Mouse (Mus musculus): ENCODE measurements around the gene Gdap1l1.
"Not testable (repeated sequence)": the region's sequence is repeated elsewhere in the genome, so short reads cannot be mapped to it uniquely, and the experiment has no call there.

The Gdap1l1 gene

GRCm38 (mm10) chr2:163438246-163438618 is at the start of gene Gdap1l1:
Gene Gdap1l1 (plus strand): TSS chr2:163438476.
- DNase-seq, result peak; percentile 87

DNA sequence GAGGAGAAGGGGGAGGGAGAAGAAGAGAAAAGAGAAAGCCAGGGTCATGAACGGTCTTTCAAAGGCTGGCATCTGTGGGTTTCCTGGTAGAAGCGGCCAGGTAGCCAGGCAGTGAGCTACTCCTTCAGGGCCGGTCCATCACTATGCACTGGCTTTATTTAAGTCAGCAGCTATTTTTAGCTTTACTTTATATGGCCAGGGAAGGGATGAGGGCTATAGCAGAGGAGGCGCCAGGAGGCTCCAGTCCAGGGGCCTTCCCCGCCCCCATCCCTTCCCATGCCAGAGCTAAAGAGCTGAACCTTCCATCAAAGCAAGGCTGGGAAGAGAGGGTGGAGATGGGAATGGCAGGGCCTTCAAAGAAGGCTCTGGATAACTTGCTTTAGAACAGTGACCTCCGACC is 45.8 kb upstream of the Gdap1l1 start:
- no peak for DNase-seq

GRCm38 (mm10) chr2:163393241-163393640 is 45.0 kb upstream of the Gdap1l1 start:
- no peak for DNase-seq

- no peak for DNase-seq
Observed at GRCm38 (mm10) chr2:163393976-163394375, 44.3 kb upstream of the Gdap1l1 start.

GRCm38 (mm10) chr2:163394977-163395376 is 43.3 kb upstream of the Gdap1l1 start:
- no peak for DNase-seq

GRCm38 (mm10) chr2:163397071-163397470 is 41.2 kb upstream of the Gdap1l1 start:
- no peak for DNase-seq

DNA sequence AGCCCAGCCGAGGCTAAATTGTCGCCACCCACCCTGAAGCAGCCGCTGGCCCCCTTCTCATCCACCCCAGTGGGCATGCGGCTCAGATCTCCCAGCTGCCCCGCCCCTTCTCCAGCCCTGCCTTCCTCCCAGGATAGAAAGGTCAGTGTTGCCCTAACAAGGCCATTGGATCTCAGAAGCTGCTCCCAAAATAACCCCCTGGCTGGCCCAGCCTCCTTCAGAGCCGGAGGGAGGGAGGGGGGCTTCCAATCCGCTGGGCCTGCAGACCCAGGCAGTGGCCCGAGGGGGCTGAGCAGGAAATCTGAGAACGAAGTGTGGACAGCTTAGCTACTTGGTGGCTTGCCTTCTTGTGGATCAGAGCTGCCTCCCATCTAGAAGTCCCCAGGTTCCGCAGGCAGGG is 40.4 kb upstream of the Gdap1l1 start, which contains the start of gene Jph2:
Gene Jph2, minus strand, starts transcription at position 89 of the 400 bp plus-strand sequence.
- DNase-seq, result no peak

GRCm38 (mm10) chr2:163398770-163399169 is 39.5 kb upstream of the Gdap1l1 start:
- DNase-seq, result no peak

DNA sequence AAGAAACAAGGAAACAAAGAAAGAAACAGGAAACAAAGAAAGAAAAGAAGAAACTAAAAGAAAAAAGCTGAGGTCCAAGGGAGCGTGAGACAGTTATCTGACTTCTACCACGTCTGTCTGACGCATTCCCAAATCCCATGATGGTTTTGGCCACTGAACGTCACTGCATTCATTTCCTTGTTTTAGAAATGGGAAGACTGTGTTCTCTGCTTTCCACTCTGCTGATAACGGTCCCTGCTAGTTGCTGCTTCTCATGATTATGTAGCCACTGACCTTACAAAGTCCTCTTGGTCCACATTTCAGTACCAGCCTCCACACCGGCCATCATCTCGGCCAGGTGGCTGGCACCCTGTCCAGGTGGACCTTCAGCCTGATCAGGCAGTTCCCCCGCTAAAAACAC is 39.1 kb upstream of the Gdap1l1 start:
- DNase-seq, result no peak

DNA sequence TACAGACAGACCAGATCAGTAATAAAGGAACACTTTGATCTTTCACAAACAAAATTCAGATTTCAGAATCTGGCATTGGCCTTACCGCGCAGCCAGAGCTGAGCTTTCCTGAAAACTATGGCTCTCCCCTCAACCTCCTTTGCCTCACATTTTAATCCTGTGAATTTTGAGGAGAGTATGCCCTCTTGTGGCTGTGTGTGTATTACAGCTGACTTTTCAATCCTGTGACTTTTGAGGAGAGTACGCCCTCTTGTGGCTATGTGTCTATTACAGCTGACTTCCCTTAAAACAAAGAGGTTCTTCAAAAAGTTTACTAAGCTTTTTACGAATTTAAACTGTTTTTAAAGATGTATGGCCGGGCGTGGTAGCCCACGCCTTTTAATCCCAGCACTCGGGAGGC is 37.1 kb upstream of the Gdap1l1 start:
- DNase-seq, result peak; percentile 71

- no peak for DNase-seq
Observed at GRCm38 (mm10) chr2:163404037-163404815, 34.0 kb upstream of the Gdap1l1 start.

GRCm38 (mm10) chr2:163410211-163410610 is 28.1 kb upstream of the Gdap1l1 start:
- no peak for DNase-seq

DNA sequence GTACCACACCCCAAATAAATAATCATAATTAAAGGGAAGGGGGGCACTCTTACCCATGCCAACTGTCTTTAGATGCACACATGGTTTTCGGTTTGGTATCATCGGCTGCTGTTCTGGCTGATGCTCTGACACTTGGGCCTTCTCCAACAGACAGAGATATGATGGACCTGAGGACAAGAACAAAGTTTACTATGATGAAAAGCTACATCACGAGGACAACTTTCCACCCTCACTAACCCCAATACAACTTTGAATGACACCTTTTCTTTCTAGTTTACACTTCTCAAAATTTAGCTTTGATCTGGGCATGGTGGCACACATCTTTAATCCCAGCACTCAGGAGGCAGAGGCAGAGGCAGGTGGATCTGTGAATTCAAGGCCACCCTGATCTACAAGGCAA is 26.9 kb upstream of the Gdap1l1 start:
- not testable (repeated sequence) for DNase-seq

GRCm38 (mm10) chr2:163411840-163412239 is 26.4 kb upstream of the Gdap1l1 start:
- no peak for DNase-seq

- DNase-seq, result no peak
Observed at GRCm38 (mm10) chr2:163412419-163412818, 25.9 kb upstream of the Gdap1l1 start.

DNA sequence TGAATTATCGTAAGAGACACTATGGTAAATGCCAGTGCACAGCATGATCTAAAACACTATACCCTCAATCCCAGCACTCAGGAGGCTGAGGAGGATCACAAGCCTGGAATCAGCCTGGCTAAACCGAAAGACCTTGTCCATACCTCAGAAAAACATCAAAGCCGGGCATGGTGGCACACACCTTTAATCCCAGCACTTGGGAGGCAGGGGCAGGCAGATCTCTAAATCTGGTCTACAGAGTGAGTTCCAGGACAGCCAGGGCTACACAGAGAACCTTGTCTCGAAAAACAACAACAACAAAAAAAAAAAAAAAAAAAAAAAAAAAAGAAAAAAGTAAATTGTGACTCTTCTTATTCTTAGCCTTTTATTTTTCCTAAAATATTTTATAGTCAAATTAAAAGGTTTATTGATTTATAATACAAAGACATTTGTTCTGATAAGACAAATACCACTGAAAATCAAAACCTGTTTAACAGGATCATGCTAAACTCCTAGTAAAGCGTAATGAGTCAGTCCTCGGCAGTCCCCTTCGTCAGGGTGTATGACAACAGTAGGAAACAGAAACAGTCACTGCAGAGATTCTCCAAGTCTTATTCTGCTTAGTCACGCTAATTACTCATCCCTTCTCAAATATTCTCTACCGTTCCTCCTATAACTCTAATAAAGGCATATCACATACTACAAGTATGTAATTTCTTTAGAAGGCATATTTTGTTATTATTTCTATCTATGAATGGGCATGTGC is 25.3 kb upstream of the Gdap1l1 start:
- DNase-seq, result no peak

- no peak for DNase-seq
Observed at GRCm38 (mm10) chr2:163417026-163417425, 21.2 kb upstream of the Gdap1l1 start.

DNA sequence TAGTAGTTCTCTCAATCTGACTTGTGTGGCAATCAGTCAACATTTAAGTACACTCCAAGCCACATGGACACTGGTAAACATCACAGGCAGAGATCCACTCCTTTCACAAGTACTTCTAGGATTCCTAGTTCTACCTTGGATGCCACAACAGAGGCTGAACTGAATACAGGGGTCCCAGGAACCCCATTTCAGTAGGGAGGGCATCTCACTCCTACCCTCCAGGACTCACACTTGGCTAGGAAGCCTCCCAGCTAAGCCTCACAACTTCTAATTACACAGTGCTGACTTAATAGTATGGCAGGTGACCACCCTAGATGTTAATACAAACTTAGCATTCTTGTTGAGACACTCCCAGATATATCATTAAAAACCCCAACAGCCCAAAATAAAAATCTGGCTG is 20.4 kb upstream of the Gdap1l1 start:
- DNase-seq, result no peak

GRCm38 (mm10) chr2:163418841-163419345 is 19.4 kb upstream of the Gdap1l1 start:
- DNase-seq, result no peak

GRCm38 (mm10) chr2:163419346-163420045 is 18.8 kb upstream of the Gdap1l1 start:
- peak; percentile 100 for DNase-seq

GRCm38 (mm10) chr2:163420366-163420886 is 17.9 kb upstream of the Gdap1l1 start:
- no peak for DNase-seq

- DNase-seq, result no peak
Observed at GRCm38 (mm10) chr2:163422895-163423660, 15.2 kb upstream of the Gdap1l1 start.
